Mouse (Mus musculus) splenic B cell, adult 2 months (primary cell): ENCODE data around the gene Ftsj1.
A peak's percentile ranks its signal among the peaks of the same experiment; 100 is the strongest.

Experiments
- DNase-seq: peaks from one replicate; pipeline ENCODE4 v3.0.0-alpha.2; 2011; ENCODE audit warnings: low read depth, low spot score
- H3K27me3 ChIP-seq: 2 replicates; pipeline ENCODE4 v1.6.1; 2012; ENCODE audit warnings: mild to moderate bottlenecking, low read length, moderate library complexity, mixed read lengths; ENCODE audit not compliant: control insufficient read depth, poor library complexity, insufficient read depth, severe bottlenecking
- H3K36me3 ChIP-seq: 2 replicates; pipeline ENCODE4 v1.6.1; 2012; ENCODE audit warnings: mild to moderate bottlenecking, low read length, moderate library complexity, mixed read lengths; ENCODE audit not compliant: control insufficient read depth, poor library complexity, insufficient read depth, severe bottlenecking

Ftsj1 gene

GRCm38 (mm10) chrX:8252334-8253285 lies at the start of gene Ftsj1:
Gene Ftsj1, minus strand, starts transcription at chrX:8252406.
- Histone ChIP-seq H3K36me3 (no peaks in the 10 kb centered on the region), H3K27me3 (no peaks in the 10 kb centered on the region)

GRCm38 (mm10) chrX:8288621-8289020 lies 36.4 kb upstream of the Ftsj1 start:
- no peaks in the 10 kb centered on the region for H3K27me3 ChIP-seq
- DNase-seq = no peak
- no peaks in the 10 kb centered on the region for H3K36me3 ChIP-seq

More at GRCm38 (mm10) chrX:8252334-8253285, at the start of gene Ftsj1:
- DNase-seq = peak; percentile 91

GRCm38 (mm10) chrX:8274056-8274455 lies 21.9 kb upstream of the Ftsj1 start:
- no peak for DNase-seq
- Histone ChIP-seq H3K27me3 (no peaks in the 10 kb centered on the region), H3K36me3 (no peaks in the 10 kb centered on the region)

GRCm38 (mm10) chrX:8272000-8272399 lies 19.8 kb upstream of the Ftsj1 start:
- DNase-seq = no peak
- no peaks in the 10 kb centered on the region for H3K27me3 ChIP-seq
- no peaks in the 10 kb centered on the region for H3K36me3 ChIP-seq

- no peaks in the 10 kb centered on the region for H3K36me3 ChIP-seq
- no peaks in the 10 kb centered on the region for H3K27me3 ChIP-seq
- no peak for DNase-seq
Measured at GRCm38 (mm10) chrX:8271083-8271820, 19.0 kb upstream of the Ftsj1 start, which contains the start of gene Slc38a5. Gene Slc38a5, plus strand, starts transcription at chrX:8271133.

- DNase-seq = no peak
Measured at GRCm38 (mm10) chrX:8264222-8264621, 12.0 kb upstream of the Ftsj1 start.

GRCm38 (mm10) chrX:8263156-8263804 lies 11.1 kb upstream of the Ftsj1 start:
- no peak for DNase-seq
- H3K36me3 ChIP-seq = no peaks in the 10 kb centered on the region
- H3K27me3 ChIP-seq = no peaks in the 10 kb centered on the region

More at GRCm38 (mm10) chrX:8264222-8264621, 12.0 kb upstream of the Ftsj1 start:
- no peaks in the 10 kb centered on the region for H3K36me3 ChIP-seq
- H3K27me3 ChIP-seq = no peaks in the 10 kb centered on the region

GRCm38 (mm10) chrX:8259478-8259877 lies 7.3 kb upstream of the Ftsj1 start:
- DNase-seq = no peak
- Histone ChIP-seq H3K27me3 (no peaks in the 10 kb centered on the region), H3K36me3 (no peaks in the 10 kb centered on the region)

GRCm38 (mm10) chrX:8255807-8256206 lies 3.6 kb upstream of the Ftsj1 start:
- Histone ChIP-seq H3K36me3 (no peaks in the 10 kb centered on the region), H3K27me3 (no peaks in the 10 kb centered on the region)
- peak; percentile 19 for DNase-seq

GRCm38 (mm10) chrX:8253711-8254110 lies 1.5 kb upstream of the Ftsj1 start:
- no peak for DNase-seq
- H3K27me3 ChIP-seq = no peaks in the 10 kb centered on the region

GRCm38 (mm10) chrX:8251789-8252333 lies 345 bp downstream of the Ftsj1 start:
- Histone ChIP-seq H3K27me3 (no peaks in the 10 kb centered on the region), H3K36me3 (no peaks in the 10 kb centered on the region)
- DNase-seq = no peak

More at GRCm38 (mm10) chrX:8253711-8254110, 1.5 kb upstream of the Ftsj1 start:
- no peaks in the 10 kb centered on the region for H3K36me3 ChIP-seq

- no peak for DNase-seq
- Histone ChIP-seq H3K36me3 (no peaks in the 10 kb centered on the region), H3K27me3 (no peaks in the 10 kb centered on the region)
Measured at GRCm38 (mm10) chrX:8248542-8249120, 3.6 kb downstream of the Ftsj1 start.

GRCm38 (mm10) chrX:8247680-8248079 lies 4.5 kb downstream of the Ftsj1 start:
- Histone ChIP-seq H3K36me3 (no peaks in the 10 kb centered on the region), H3K27me3 (no peaks in the 10 kb centered on the region)
- DNase-seq = no peak

GRCm38 (mm10) chrX:8238804-8239395 lies 13.3 kb downstream of the Ftsj1 start:
- no peak for DNase-seq
- H3K36me3 ChIP-seq = no peaks in the 10 kb centered on the region
- no peaks in the 10 kb centered on the region for H3K27me3 ChIP-seq
